Mouse (Mus musculus) kidney, postnatal 4 days (tissue): ENCODE data around the gene Bmp8b.
"Not testable (repeated sequence)": the region's sequence is repeated elsewhere in the genome, so short reads cannot be mapped to it uniquely, and the experiment has no call there.

Experiments used
- DNase-seq, 2 experiments: peaks; one replicate each; pipeline ENCODE4 v3.0.0; 2021; ENCODE audit warnings: mixed read lengths in 2 of 2

The Bmp8b gene

DNA sequence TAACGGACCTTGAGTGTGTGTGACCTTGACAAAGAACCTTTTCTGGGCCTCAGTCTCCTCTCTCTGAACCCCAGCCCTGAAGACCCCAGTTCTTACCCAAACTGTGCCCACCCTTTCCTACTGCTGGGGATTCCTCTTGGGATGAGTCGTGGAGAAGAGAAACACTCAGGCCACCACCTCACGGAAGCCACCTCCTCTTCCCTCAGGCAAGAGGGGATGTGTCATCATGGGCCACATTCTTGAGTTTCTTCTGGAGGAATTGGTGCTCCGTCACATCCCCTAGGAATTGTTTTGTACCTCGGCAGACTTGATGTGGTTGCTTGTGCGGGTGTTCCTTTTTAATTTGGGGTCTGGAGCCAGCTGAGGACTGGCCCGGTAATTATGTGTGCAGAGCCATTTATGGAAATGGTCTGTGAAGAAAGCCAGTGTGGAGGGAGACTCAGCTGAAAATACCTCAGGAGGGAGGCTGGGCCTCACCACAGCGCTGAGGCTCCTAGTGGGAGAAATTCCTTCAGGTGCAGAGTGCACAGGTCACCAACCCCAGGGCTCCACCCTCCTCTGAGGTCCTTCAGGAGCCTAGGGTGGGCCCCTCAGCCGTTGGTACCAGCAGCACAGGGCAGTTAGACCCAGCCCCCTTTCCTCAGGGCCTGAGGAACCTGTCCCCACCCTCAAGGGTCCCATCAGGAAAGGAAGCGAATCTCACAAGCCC, 6.5 kb downstream of the Bmp8b start:
- not testable (repeated sequence) for DNase-seq

DNA sequence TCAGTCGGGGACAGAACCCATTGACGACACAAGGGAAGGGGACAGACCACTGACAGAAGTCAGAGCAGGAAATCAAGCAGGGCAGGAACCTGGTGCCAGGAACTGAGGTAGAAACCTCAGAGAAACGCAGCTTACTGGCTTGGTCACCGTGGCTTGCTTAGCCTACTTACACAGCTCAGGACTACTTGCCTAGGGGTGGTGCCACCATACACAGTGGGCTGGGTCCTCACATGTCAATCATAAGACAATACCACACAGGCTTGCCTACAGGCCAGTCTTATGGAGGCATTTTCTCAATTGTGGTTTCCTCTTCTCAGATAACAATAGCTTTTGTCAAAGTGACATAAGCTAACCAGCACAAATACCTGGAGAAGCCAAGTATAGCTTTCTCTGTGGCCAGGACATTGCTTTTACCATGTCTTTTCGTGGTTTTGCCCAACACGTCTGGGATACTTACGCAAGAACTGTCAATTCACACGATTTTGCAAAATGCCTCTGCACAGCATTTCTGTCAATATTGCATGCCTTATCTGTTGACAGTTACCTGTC, 7.3 kb downstream of the Bmp8b start:
- DNase-seq: no peak

DNA sequence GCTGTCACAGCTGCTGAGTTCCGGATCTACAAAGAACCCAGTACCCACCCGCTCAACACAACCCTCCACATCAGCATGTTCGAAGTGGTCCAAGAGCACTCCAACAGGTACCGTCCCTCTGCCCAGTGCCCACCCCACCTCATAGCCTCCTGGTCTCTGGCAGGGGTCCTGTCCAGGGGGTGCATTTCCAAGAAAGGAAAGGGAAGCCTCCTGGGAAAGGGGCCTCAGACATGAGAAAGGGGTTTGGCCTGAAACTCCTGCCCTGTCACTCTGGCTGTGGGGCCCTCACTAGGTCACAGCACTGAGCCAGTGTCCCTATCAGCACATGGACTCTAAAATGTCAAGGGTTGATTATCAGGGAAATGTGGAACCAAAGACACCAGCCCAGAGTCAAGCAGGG, 9.7 kb downstream of the Bmp8b start:
- DNase-seq: not testable (repeated sequence)

DNA sequence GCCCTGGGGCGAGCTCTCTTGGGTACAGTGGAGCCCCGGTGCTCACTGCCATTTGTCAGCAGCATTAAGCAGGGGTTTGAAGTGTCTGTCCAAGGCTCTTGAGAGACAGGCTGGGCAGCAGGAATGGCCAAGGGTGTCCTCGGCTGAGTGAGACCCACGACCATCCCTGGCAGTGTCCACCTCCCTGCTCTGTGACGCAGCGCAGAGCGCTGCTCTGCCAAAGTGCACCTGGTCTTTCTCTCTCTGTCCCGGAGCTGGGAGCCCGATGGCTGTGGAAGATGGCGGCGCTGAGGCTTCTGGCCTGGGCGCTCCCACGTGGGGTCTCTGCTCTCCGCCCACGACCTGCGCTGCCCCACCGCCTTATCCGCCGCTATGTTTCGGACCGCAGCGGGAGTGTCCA, 11.0 kb downstream of the Bmp8b start, which contains the start of gene Oxct2b:
Gene Oxct2b, plus strand, starts transcription at position 256 of the 400 bp plus-strand sequence.
- peak in 1 of 2 experiments; percentile 21 for DNase-seq

DNA sequence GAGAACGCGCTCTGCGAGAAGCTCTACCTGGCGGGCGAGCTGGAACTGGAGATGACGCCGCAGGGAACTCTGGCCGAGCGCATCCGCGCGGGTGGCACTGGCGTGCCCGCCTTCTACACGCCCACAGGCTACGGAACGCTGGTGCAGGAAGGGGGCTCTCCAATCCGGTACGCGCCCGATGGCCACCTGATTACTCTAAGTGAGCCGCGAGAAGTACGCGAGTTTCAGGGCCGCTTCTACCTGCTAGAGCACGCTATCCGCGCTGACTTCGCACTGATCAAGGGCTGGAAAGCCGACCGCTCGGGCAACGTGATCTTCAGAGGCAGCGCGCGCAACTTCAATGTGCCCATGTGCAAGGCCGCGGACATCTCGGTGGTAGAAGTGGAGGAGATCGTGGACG, 11.7 kb downstream of the Bmp8b start:
- DNase-seq: peak; percentile 25 to 46

DNA sequence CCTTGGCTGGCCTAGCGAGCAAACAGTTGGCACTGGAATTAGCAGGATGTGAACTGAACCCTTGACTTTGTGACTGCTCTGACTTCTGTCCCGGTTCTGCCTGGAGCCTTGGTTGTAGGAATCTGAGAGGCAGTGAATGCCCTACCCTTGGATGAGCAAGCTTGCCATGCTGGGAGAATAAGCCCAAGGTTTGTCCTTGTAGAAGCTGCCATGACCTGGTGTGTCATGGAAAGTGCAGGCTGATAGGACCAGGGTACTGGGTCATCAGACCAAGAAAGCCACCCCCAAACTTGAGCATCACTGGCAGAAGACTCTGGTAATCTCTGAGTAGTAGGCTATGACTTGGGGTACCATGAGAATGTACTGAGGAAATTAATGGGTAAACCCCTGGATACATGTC, 16.3 kb downstream of the Bmp8b start:
- no peak for DNase-seq

DNA sequence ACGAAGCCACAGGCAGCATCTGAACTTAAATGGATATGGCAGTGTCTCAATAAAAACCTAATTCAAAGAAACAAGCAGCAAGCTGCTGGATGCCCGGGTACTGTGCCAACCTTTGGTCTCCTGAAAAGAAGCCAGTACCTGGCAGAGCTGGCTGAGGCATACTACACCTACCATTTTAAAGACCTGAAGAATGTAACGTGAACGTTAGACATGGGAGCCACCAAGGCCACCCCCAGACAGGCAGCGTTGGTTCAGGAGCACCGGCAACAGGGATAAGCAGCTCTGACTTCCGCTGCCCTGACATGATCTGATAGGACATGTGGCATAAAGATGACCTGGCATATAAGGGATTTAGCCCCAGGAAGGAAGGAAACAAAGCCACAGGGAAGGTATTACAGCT, 21.7 kb downstream of the Bmp8b start:
- DNase-seq: no peak

DNA sequence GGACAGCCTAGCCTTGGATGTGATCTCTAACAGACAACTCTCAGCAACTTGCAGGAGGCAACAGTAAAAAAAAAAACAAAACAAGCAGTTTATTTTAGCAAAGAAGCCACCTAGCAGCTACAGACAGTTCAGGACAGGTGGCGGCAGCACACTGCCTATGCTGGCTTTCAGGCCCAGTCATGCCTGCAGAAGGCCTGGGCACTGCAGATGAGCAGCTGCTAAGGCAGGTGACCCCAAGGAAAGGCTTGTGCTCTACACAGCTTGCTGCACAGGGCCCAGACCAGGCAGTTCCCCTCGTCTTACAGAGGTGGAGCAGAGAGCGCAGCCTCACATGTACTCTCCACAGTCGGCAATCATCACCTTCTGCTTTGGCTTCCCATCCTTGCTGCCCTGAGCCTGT, 22.1 kb downstream of the Bmp8b start:
- DNase-seq: no peak

DNA sequence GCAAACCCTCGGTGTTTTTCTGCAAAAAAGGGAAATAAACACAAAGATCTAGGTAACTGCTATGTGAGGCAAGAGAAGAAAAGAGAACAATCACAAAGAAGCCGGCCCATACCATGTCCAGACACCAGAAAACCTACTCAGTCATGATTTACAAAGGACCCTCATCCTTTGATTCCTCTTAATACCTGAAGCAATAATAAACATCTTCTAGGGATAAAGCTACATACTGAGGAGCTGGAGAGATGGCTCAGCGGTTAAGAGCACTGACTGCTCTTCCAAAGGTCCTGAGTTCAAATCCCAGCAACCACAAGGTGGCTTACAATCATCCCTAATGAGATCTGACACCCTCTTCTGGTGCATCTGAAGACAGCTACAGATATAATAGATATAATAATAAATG, 32.6 kb downstream of the Bmp8b start:
- DNase-seq: no peak

DNA sequence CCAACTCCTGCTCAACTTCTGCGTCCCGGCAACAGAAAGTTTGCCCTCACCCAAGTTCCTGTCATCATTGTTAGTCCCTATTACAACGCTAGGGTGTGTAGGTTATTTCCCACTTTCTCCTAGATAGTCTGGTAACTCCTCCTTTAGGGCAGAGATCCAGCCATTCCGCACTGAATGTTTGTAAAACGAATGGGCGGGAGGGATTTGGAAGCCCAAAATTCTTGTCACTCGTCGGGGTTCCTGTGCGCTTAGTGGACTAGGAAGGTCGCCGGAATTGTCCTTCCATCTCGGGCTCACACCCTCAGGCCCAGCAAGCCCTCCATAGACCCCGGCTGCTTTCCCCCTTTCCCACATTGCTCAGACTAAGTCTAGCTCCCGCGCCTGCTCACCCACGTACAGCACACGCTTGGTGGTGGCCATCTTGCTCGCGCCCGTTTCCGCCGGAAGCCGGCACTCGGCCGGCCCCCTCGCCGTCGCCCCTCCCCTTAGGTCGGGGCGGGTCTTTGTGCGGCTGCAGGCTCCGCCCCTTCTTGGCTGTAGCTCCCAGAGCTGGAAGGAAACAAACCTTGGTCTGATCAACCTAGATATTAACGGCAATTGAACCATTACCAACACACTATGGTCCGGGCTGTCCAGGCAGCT, 34.7 kb downstream of the Bmp8b start, which contains the start of gene Ppie:
Gene Ppie, minus strand, starts transcription at position 439 of the 642 bp plus-strand sequence.
- peak; percentile 89 to 93 for DNase-seq

DNA sequence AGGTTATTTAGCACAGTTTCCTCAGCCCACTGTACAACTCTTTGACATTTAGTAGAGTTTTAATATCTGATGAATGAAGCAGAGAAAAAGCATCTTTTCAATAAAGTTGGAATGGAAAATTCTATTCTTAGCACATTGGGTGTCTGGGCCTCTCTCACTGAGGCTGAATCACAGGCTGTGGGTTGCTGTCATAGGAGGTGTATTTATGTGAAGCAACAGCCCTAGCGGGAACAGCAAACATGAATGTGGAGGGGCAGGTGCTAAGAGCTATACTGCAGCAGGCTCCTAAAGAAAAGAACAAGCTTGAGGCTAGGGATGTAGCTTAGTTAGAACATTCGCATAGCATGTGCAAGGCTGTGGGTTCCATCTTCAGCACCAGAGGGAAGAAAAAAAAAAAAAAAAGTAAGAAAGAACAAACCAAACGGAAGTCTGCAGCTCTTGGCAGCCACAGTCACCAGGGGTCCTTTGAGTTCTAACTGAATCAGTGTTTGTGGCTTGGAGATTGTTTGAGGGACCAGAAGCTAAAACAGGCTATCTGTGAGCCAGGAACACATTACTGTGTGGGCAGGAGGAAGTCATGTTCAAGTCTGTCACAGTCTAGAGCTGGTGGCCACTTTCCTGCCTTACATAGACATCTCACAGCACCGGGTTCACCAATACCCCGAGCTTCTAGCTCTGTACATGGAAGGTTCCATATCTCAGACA, 42.6 kb downstream of the Bmp8b start:
- DNase-seq: no peak

DNA sequence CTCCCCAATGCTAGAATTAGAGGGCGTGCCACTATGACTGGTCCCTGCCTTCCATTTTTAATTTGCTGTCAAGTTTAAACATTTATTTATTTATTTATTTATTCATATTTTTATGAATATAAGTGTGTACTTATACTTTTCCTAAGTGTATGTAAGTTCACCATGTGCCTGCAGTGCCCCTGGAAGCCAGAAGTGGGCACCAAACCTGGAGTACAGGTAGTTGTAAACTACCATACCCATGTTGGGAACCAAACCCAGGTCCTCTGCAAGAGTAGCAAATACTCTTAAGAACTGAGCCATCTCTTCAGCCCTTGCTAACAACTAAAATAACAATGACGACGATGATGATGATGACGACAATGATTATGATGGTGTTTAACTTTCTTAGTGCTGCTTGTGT, 47.0 kb downstream of the Bmp8b start:
- DNase-seq: no peak

DNA sequence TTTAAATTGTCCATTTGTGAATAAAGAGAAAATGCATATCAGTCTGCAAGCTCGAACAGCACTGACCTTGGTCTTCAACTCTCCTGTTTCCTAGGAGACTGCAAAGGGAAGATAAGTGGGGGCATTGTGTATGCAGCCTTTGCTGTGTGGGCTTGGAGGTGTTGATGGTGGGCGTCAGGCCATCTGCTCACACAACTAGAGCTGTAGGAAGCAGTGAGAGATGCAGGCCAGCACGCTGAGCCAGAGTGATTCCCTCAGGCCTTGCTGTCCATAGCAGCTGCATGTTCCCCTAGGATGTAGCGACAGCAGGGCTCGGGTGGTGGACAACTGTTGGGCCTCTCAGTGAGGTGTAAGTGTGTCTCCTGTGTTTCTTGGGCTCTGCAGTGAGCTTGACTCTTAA, 48.0 kb downstream of the Bmp8b start:
- no peak for DNase-seq

DNA sequence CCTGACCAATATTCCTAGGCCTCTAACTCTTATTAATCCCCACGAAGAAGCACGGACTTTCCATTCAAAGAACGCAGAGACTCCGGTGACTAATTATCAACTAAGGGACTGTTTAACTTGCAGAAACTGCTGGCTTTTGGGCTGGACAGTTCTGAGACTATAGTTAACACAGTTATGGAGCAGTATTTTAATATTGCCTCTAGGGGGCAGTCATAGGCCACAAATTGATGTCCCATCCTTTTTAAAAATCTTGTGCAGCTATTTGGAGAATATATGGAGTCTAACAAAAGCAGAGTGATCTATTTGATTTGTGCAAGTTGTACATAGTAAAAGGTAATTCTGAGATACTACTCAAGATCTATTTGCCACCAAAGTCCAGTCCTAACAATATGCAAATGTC, 50.0 kb downstream of the Bmp8b start:
- DNase-seq: peak in 1 of 2 experiments; percentile 13

DNA sequence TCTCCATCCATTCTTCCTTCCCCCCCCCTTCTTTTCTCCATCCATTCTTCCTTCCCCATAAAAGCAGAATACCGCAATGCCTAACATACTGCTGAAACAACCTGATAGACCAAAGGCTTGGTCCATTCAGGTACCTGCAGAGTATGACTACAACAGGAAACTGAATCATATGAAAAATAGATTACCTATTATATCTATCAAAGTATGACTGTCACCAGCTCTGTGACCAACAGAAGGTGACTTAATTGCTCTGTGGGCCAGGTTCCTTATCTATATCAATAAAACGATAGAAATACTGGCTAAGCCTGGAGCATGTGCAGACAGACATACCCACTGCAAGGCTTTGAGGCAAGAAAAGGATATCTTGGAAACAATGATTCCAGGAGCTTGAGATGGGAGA, 50.5 kb downstream of the Bmp8b start:
- no peak for DNase-seq

DNA sequence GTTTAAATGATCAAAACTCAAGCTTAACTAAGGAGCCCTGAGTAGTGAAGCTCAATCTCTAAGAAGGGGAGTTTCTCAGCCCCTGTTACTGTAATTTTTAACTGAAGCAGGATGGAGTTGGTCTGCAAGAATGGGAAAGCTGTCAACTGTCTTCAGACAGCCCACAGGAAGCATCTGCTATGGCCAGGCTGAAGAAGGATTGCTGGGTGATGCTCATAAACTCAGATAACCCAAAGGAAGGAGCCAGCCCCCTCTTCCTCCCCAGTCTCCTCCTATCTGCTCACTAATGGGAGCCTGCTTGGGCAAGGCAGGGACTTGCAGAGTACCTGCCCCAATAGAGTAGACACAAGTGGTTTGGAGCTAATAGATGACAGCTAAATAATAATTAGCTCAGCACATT, 50.9 kb downstream of the Bmp8b start:
- no peak for DNase-seq

DNA sequence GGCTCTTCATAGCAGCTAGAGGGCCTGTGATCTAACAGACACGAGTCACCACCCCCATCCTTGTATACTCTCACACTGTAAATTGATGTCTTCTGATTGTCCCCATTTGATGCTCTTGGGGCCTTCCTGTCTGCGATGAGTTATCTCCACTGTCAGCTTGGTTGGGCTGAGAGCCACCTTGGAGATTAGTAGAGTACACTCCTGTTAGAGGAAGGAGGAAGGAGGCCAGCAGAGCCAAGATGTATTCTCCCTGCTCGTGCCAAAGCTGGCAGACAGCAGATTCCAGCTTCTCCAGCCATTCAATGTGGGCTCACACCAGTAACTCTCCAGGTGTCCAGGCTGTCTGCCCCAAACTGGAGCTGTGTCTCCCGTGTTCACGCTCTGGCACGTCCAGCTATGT, 55.6 kb downstream of the Bmp8b start:
- DNase-seq: no peak

DNA sequence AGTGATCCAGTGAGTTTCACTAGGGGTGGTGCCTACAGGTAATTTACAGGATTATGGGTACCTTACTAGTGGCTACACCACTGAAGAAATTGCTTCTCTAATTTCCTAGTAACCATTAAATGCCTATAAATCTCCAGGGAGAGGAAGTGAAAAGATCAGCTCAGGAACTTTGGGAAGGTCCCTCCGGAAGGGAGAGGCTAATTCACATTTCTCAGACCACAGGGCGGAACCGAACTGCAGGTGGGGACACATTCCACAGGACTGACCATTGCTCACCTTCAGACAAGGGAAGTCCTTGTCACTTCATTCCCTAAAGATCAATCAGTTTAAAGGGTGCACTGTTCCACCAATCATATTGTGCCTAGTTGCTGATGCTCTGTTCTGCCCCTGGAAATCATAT, 56.3 kb downstream of the Bmp8b start:
- not testable (repeated sequence) for DNase-seq

DNA sequence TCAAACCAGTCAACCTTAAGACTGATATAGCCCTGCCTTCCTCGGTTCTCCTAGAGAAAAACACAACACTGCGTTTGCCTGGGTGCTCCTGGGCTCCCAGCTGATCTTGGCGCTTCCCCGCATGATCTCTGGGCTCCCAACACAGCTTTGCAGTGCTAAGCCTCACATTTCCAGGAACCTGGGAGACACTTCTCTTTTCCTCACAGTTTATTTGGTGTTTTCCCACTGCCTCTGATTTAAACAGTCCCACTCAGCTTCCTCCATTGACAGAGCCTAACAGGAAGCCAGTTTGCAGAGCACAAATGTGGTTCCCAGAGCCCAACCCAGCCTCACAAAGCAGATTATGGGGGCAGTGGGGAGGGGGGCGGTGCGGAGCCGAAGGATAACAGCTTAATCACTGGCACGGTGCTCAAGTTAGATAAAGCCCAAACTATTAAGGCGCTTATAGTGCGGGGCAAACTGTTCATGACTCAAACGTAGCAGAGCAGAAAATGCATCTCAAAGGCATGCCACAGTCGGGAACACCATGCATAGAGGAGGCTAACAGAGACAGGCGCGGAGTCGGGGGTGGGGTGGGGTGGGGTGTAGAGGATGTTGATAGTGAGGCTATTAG, 57.4 kb downstream of the Bmp8b start:
- DNase-seq: peak in 1 of 2 experiments; percentile 6

DNA sequence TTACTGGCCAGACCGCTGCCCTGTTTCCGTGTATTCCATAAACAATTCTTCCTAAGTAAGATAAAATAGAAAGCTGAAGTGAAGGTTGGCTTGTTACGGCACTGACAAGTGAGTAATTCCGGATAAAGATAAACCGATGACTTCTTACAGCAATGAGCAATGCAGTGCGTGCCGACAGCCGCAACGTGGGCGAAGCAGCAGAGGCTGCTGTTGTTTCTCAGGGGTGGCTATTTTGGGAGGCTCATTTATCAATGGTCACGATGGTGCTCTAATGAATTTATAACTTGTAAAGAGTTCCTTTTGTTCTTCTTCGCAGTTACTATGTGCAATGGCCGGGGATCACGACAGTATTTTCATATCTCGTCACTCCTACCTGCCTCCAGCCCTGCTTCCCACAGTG, 59.2 kb downstream of the Bmp8b start:
- peak in 1 of 2 experiments; percentile 10 for DNase-seq

DNA sequence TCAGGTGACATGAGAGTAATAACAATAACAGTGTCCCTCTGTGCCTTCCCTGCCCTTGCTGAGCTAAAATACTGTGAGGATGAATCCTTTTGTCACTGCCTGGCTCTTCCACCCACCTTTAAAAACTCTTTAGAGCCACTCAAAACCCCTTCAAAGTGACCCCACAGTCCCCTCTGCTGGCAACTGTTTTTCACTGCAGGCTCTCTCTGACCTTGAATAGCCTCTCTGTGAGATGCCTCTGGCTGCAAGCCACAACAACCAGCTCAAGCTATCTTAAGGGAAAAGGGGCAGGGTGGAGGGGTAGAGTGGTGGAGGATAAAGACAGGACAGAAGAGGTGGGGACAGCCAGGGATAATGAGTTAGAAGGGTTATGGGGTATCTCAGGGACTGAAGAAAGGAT, 66.8 kb downstream of the Bmp8b start:
- peak in 1 of 2 experiments; percentile 29 for DNase-seq
